Mouse (Mus musculus): ENCODE results near the gene Cfap221. TPM values are rescaled to one million over a fixed set of nuclear protein-coding genes. Genes with fewer than 3 reads are reported as not detected.

The Cfap221 gene
- polyA plus RNA-seq, 1 experiment = 22.9 TPM

DNA sequence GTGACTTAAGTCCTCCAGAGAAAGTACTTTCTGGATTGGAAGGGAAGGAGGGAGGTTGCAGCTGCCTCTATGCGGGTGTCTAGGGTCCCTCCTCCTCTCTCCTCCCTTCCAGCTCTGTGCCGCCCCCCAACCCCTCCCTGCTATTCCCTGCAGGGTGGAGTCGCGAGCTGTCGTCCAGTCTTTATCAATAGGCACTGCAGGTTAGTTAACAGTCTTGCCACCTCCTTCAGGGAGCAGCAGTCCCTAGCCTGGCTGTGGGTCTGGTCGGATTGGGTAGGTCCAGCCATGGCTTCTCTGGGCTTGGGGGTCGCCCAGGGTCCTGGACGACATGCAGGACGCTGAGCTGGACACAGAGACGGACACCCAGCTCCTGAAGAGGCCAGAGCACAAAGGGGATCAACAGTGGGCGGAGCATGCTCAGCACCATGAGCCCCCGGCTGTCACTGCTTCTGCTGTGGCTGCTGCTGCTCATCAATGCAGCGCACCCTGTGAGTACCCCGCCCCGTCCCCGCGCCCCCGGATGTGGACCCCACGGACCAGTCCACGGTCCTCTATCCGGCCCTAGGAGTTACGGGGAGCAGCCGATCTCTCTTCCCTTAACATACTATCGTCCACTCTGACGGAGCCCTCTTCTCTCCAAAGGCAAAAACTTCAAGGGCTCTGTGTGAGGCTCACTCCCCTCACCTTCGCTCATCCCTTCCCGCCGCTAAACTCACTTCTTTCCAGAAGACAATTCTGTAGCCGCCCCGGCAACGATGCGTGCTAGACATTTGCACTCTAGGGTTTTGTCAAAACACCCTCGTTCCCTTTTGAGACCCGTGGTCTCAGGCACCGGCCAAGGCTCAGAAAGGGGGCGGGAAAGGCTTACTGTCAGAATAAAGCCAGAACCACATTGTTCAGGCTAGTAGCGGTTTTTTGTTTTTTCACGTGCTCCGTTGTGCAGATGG lies 10.1 kb upstream of the Cfap221 start, which contains the start of gene Sctr:
TSS of gene Sctr (plus strand) at position 51 of the 947 bp plus-strand sequence.
- no peaks in the 10 kb centered on the region for H3K36me3 ChIP-seq (ENCODE audit: control insufficient read depth, insufficient read depth, low read length)
- no peak within 1 kb of the TSS for H3K27ac ChIP-seq (ENCODE audit: control insufficient read depth, insufficient read depth, low read depth, low read length)
- TF ChIP-seq CTCF (IDR thresholded peaks at IDR 0.05; ENCODE audit: control insufficient read depth, insufficient read depth, insufficient replicate concordance, low read depth, low read length) (no peak), POLR2A (IDR thresholded peaks at IDR 0.05; ENCODE audit: control insufficient read depth, low read depth, low read length) (no peak)
- H3K4me1 ChIP-seq (ENCODE audit: control insufficient read depth, insufficient read depth, low read length) = peaks cover 2% of the 10 kb centered on the region; the same call in 1 of the 2 replicates
- no peak within 1 kb of the TSS; the same call in 1 of the 2 replicates for H3K4me3 ChIP-seq (ENCODE audit: control insufficient read depth, low read depth, low read length)
- peaks cover 2% of the 10 kb centered on the region; the same call in 1 of the 2 replicates for H3K27me3 ChIP-seq (ENCODE audit: control insufficient read depth, insufficient read depth, low read length)

DNA sequence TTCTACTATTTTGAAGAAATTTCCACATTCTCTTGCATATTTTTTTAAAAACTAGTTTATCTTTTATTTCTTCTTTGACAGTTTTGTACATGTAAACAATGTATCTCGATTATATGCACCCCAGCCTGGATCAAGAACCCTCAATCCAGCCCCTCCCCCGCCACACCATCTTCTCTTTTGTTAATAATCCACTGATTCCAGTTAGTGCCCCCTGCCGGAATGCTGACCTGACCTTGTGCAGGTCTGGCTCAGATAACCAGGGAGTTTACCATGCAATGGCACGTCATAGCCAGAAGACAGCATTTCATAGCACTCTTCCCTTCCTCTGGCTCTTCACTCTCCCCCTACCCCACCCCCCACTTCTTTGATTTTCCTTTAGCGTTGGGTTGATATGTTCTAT lies 610 bp upstream of the Cfap221 start:
- Histone ChIP-seq H3K4me3 (ENCODE audit: control insufficient read depth, low read depth, low read length) (peak overlapping the region; percentile 96), H3K27me3 (ENCODE audit: control insufficient read depth, insufficient read depth, low read length) (no peaks in the 10 kb centered on the region), H3K4me1 (ENCODE audit: control insufficient read depth, insufficient read depth, low read length) (peaks cover 9% of the 10 kb centered on the region), H3K27ac (ENCODE audit: control insufficient read depth, insufficient read depth, low read depth, low read length) (no peak overlapping the region), H3K36me3 (ENCODE audit: control insufficient read depth, insufficient read depth, low read length) (no peaks in the 10 kb centered on the region)
- TF ChIP-seq CTCF (IDR thresholded peaks at IDR 0.05; ENCODE audit: control insufficient read depth, insufficient read depth, insufficient replicate concordance, low read depth, low read length) (no peak; the same call in 1 of the 2 replicates), POLR2A (IDR thresholded peaks at IDR 0.05; ENCODE audit: control insufficient read depth, low read depth, low read length) (no peak)

DNA sequence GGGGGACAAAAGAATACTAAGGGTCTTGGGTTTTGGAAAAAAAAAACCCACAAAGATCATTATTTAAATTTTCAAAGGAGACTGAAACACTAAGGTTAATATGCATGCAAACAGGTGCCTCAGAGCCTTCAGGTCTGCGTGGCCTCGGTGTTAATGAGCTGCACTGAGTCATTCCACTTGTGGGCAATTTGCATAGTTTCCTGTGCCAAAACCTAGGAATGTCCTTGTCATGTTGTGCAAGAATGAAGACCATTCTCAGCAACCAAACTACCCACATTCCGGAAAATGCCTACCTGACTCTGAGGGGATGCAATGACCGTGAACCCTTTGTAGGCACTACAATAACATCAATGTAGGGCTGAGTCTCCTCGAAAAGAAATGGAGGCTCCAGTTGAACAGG lies 10.5 kb downstream of the Cfap221 start:
- H3K4me1 ChIP-seq (ENCODE audit: control insufficient read depth, insufficient read depth, low read length) = no peaks in the 10 kb centered on the region; the same call in 1 of the 2 replicates
- H3K27me3 ChIP-seq (ENCODE audit: control insufficient read depth, insufficient read depth, low read length) = no peaks in the 10 kb centered on the region
- no peak for TF ChIP-seq CTCF (IDR thresholded peaks at IDR 0.05; ENCODE audit: control insufficient read depth, insufficient read depth, insufficient replicate concordance, low read depth, low read length)
- no peak for TF ChIP-seq POLR2A (IDR thresholded peaks at IDR 0.05; ENCODE audit: control insufficient read depth, low read depth, low read length)
- no peaks in the 10 kb centered on the region for H3K36me3 ChIP-seq (ENCODE audit: control insufficient read depth, insufficient read depth, low read length)
- no peak overlapping the region for H3K4me3 ChIP-seq (ENCODE audit: control insufficient read depth, low read depth, low read length)
- H3K27ac ChIP-seq (ENCODE audit: control insufficient read depth, insufficient read depth, low read depth, low read length) = no peak overlapping the region

DNA sequence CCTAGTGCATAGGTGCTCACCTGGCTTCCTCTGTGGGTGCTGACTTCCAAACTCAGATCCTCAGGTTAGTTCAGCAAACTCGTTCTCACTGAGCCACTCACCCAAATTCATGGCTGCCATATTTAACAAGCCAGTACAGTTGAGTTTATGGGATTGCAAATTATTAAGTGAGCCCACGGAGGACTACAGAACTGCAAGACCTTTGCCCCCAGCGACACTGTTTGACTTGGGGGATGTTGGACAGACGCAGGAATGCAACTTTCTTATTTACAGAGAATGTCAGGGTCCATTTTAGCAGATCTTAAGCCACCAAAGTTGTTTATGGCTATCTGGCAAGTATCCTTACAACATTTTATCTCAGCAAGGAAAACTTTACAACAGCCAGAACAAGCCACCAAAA lies 21.9 kb downstream of the Cfap221 start:
- H3K27me3 ChIP-seq (ENCODE audit: control insufficient read depth, insufficient read depth, low read length) = no peaks in the 10 kb centered on the region
- TF ChIP-seq POLR2A (IDR thresholded peaks at IDR 0.05; ENCODE audit: control insufficient read depth, low read depth, low read length) = no peak
- TF ChIP-seq CTCF (IDR thresholded peaks at IDR 0.05; ENCODE audit: control insufficient read depth, insufficient read depth, insufficient replicate concordance, low read depth, low read length) = no peak
- no peak overlapping the region for H3K4me3 ChIP-seq (ENCODE audit: control insufficient read depth, low read depth, low read length)
- no peaks in the 10 kb centered on the region for H3K4me1 ChIP-seq (ENCODE audit: control insufficient read depth, insufficient read depth, low read length)
- no peaks in the 10 kb centered on the region for H3K36me3 ChIP-seq (ENCODE audit: control insufficient read depth, insufficient read depth, low read length)
- no peak overlapping the region for H3K27ac ChIP-seq (ENCODE audit: control insufficient read depth, insufficient read depth, low read depth, low read length)

DNA sequence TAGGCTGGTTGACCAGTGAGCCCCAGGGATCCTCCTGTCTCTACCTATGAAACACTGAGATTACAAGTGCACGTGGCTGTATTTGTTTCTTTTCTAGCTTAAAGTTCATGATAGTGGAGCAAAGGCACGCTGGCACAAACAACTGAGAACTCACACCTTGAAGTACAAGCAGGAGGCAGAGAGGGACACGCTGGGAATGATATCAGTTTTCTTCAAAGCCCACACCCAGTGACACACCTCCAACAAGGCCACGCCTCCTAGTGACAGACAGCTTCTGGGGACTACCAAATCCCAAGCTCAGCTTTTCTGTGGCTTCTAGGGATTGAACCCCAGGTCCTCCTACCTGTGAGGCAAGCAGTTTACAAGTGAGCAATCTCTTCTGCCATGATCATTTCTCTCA lies 23.9 kb downstream of the Cfap221 start:
- Histone ChIP-seq H3K4me3 (ENCODE audit: control insufficient read depth, low read depth, low read length) (no peak overlapping the region), H3K27me3 (ENCODE audit: control insufficient read depth, insufficient read depth, low read length) (no peaks in the 10 kb centered on the region), H3K27ac (ENCODE audit: control insufficient read depth, insufficient read depth, low read depth, low read length) (no peak overlapping the region), H3K36me3 (ENCODE audit: control insufficient read depth, insufficient read depth, low read length) (no peaks in the 10 kb centered on the region), H3K4me1 (ENCODE audit: control insufficient read depth, insufficient read depth, low read length) (no peaks in the 10 kb centered on the region)
- TF ChIP-seq POLR2A (IDR thresholded peaks at IDR 0.05; ENCODE audit: control insufficient read depth, low read depth, low read length) (no peak), CTCF (IDR thresholded peaks at IDR 0.05; ENCODE audit: control insufficient read depth, insufficient read depth, insufficient replicate concordance, low read depth, low read length) (no peak)

DNA sequence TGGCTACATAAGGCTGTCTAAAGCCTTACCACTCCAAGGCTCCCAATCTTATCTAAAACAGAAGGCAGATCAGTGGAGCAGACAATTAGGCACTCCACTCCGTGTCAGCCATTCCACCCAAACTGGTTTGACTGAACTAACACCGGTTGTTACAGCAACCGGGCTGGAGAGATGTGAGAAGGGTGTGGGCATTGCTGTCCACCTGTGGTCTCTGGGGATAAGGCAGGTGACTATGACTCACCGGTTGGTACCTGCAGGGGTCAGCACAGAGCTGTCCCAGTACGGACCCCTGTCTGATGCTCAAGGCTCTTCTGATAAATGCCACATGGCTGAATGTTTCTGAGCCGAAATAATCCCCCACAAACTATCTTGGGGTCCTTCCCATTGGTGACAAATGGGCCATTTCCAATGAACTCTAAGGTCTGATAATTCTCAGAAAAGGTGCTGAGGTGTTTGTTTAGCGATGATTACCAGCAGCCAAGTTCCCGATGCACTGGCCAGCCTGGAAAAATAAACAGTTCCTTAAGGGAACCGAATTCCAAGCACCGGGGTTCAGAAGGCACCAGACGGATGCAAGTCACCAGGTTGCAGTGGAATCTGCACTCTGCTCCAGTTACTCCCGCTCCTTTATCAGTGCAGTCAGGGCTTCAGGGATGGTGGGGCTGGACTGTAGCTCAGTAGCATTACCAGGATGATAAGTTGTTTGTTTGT lies 31.1 kb downstream of the Cfap221 start:
- no peaks in the 10 kb centered on the region for H3K4me1 ChIP-seq (ENCODE audit: control insufficient read depth, insufficient read depth, low read length)
- TF ChIP-seq POLR2A (IDR thresholded peaks at IDR 0.05; ENCODE audit: control insufficient read depth, low read depth, low read length) (no peak), CTCF (IDR thresholded peaks at IDR 0.05; ENCODE audit: control insufficient read depth, insufficient read depth, insufficient replicate concordance, low read depth, low read length) (no peak)
- H3K27ac ChIP-seq (ENCODE audit: control insufficient read depth, insufficient read depth, low read depth, low read length) = no peak overlapping the region
- no peaks in the 10 kb centered on the region for H3K27me3 ChIP-seq (ENCODE audit: control insufficient read depth, insufficient read depth, low read length)
- no peak overlapping the region for H3K4me3 ChIP-seq (ENCODE audit: control insufficient read depth, low read depth, low read length)
- H3K36me3 ChIP-seq (ENCODE audit: control insufficient read depth, insufficient read depth, low read length) = no peaks in the 10 kb centered on the region

DNA sequence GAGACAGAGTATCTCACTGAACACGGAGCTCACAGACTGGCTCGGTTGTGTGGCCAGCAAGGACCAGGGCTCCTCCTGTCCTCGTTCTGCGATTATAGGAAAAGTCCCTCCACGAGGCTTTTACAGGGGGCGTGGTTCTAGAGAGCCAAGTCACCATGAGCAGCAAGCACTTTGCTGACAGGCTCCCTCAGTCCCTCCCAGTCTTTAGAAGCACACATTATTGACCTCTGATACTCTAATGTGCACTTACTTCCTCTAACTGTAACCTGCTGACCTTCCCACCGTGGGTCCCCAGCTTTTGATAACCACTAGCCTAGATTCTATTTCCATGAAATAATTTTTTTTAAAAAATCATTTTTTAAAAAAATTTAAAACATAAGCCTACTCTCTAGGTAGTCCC lies 37.1 kb downstream of the Cfap221 start:
- H3K4me1 ChIP-seq (ENCODE audit: control insufficient read depth, insufficient read depth, low read length) = no peaks in the 10 kb centered on the region
- TF ChIP-seq POLR2A (IDR thresholded peaks at IDR 0.05; ENCODE audit: control insufficient read depth, low read depth, low read length) = no peak
- no peak for TF ChIP-seq CTCF (IDR thresholded peaks at IDR 0.05; ENCODE audit: control insufficient read depth, insufficient read depth, insufficient replicate concordance, low read depth, low read length)
- H3K27ac ChIP-seq (ENCODE audit: control insufficient read depth, insufficient read depth, low read depth, low read length) = no peak overlapping the region
- H3K36me3 ChIP-seq (ENCODE audit: control insufficient read depth, insufficient read depth, low read length) = no peaks in the 10 kb centered on the region
- no peak overlapping the region for H3K4me3 ChIP-seq (ENCODE audit: control insufficient read depth, low read depth, low read length)
- no peaks in the 10 kb centered on the region for H3K27me3 ChIP-seq (ENCODE audit: control insufficient read depth, insufficient read depth, low read length)

All from testis, adult 2 months (tissue).